Mouse (Mus musculus) layer of hippocampus, postnatal 25 days (tissue): ENCODE results near the gene Fndc5. TPM values are rescaled to one million over a fixed set of nuclear protein-coding genes. Genes with fewer than 3 reads are reported as not detected.

ENCODE experiments used
- total RNA-seq, 2 experiments: library from RNA; stranded (reverse); gene quantifications; 2 replicates each; pipeline ENCODE4 v1.2.3; 2021

Fndc5 gene
- total RNA-seq, 2 experiments from 2014 or later: 85.1 to 86.0 TPM

Other genes starting within 250 kb of the Fndc5 start
- gene Azin2, start 174.6 kb upstream of the Fndc5 start, total RNA-seq: 10 to 100 TPM; 40.7 to 41.8 TPM
- 10 to 100 TPM; 27.7 to 30.9 TPM for gene Ak2, start 145.0 kb upstream of the Fndc5 start, total RNA-seq
- gene Rnf19b, start 78.7 kb upstream of the Fndc5 start, total RNA-seq: 10 to 100 TPM; 48.1 to 49.7 TPM
- not detected for gene Tmem54, start 31.5 kb upstream of the Fndc5 start, total RNA-seq
- gene Hpca, start 15.0 kb upstream of the Fndc5 start, total RNA-seq: 1,000 to 10,000 TPM; 2,567 to 2,613 TPM
- gene S100pbp, start 52.7 kb downstream of the Fndc5 start, total RNA-seq: 10 to 100 TPM; 32.5 to 35.2 TPM
- gene Yars, start 52.8 kb downstream of the Fndc5 start, total RNA-seq: 10 to 100 TPM; 85.0 to 85.9 TPM
- 1 to 10 TPM; 7.5 to 7.7 TPM for gene C77080, start 124.4 kb downstream of the Fndc5 start, total RNA-seq
- 1 to 10 TPM in 1 of 2 experiments, under 1 TPM in 1; 0.79 to 1.3 TPM for gene Sync, start 150.6 kb downstream of the Fndc5 start, total RNA-seq
- gene Rbbp4, start 198.4 kb downstream of the Fndc5 start, total RNA-seq: 100 to 1,000 TPM; 111 to 133 TPM
- gene Zbtb8os, start 198.7 kb downstream of the Fndc5 start, total RNA-seq: 10 to 100 TPM; 30.5 to 33.9 TPM
- 1 to 10 TPM; 4.1 to 5.6 TPM for gene Zbtb8a, start 241.1 kb downstream of the Fndc5 start, total RNA-seq